Mouse (Mus musculus) kidney, postnatal 25 days (tissue): ENCODE data around the gene Gm4707.
"Not testable (repeated sequence)": the region's sequence is repeated elsewhere in the genome, so short reads cannot be mapped to it uniquely, and the experiment has no call there.

Experiments used
- DNase-seq, 2 experiments: peaks; one replicate each; pipeline ENCODE4 v3.0.0; 2021; ENCODE audit warnings: mixed read lengths in 2 of 2

Gene Gm4707

GRCm38 (mm10) chr17:71459818-71460217, at the start of gene Gm4707:
Gm4707 (minus strand) TSS chr17:71459918.
- DNase-seq: no peak

GRCm38 (mm10) chr17:71506832-71507231, 47.1 kb upstream of the Gm4707 start:
- DNase-seq: no peak

- no peak for DNase-seq
Measured at GRCm38 (mm10) chr17:71495784-71496183, 36.1 kb upstream of the Gm4707 start.

GRCm38 (mm10) chr17:71491332-71491686, 31.6 kb upstream of the Gm4707 start:
- no peak for DNase-seq

GRCm38 (mm10) chr17:71490666-71491331, 31.1 kb upstream of the Gm4707 start:
- DNase-seq: no peak

- DNase-seq: no peak
Measured at GRCm38 (mm10) chr17:71489703-71490461, 30.2 kb upstream of the Gm4707 start.

- peak; percentile 31 to 68 for DNase-seq
Measured at GRCm38 (mm10) chr17:71486231-71486851, 26.6 kb upstream of the Gm4707 start.

GRCm38 (mm10) chr17:71485791-71486230, 26.1 kb upstream of the Gm4707 start:
- DNase-seq: peak; percentile 35 to 46

GRCm38 (mm10) chr17:71484711-71485110, 25.0 kb upstream of the Gm4707 start:
- no peak for DNase-seq

- DNase-seq: peak in 1 of 2 experiments; percentile 53
Measured at GRCm38 (mm10) chr17:71483418-71484060, 23.8 kb upstream of the Gm4707 start.

- DNase-seq: peak in 1 of 2 experiments; percentile 40
Measured at GRCm38 (mm10) chr17:71479381-71479901, 19.7 kb upstream of the Gm4707 start.

GRCm38 (mm10) chr17:71477481-71477880, 17.8 kb upstream of the Gm4707 start:
- no peak for DNase-seq

- no peak for DNase-seq
Measured at GRCm38 (mm10) chr17:71476346-71477020, 16.8 kb upstream of the Gm4707 start.

- peak; percentile 62 to 79 for DNase-seq
Measured at GRCm38 (mm10) chr17:71475705-71476089, 16.0 kb upstream of the Gm4707 start.

GRCm38 (mm10) chr17:71474762-71475704, 15.3 kb upstream of the Gm4707 start, which contains the start of gene Smchd1:
Smchd1 (minus strand) TSS chr17:71475343.
- peak; percentile 93 to 98 for DNase-seq

GRCm38 (mm10) chr17:71474128-71474527, 14.4 kb upstream of the Gm4707 start:
- DNase-seq: no peak

GRCm38 (mm10) chr17:71471261-71471660, 11.5 kb upstream of the Gm4707 start:
- no peak for DNase-seq

- DNase-seq: no peak
Measured at GRCm38 (mm10) chr17:71460312-71460711, 594 bp upstream of the Gm4707 start.

GRCm38 (mm10) chr17:71457361-71457760, 2.4 kb downstream of the Gm4707 start:
- DNase-seq: not testable (repeated sequence)

GRCm38 (mm10) chr17:71445191-71445590, 14.5 kb downstream of the Gm4707 start:
- DNase-seq: no peak

- DNase-seq: no peak
Measured at GRCm38 (mm10) chr17:71444718-71445117, 15.0 kb downstream of the Gm4707 start.
